Mouse (Mus musculus) skeletal muscle tissue, adult 2 months (tissue): Measurements from ENCODE around the gene Rabgap1l.
"Not testable (repeated sequence)": the region's sequence is repeated elsewhere in the genome, so short reads cannot be mapped to it uniquely, and the experiment has no call there.

Experiments used
- DNase-seq: peaks from one replicate; pipeline ENCODE4 v3.0.0-alpha.2; 2012; ENCODE audit warnings: low read depth, low spot score

Rabgap1l gene

DNA sequence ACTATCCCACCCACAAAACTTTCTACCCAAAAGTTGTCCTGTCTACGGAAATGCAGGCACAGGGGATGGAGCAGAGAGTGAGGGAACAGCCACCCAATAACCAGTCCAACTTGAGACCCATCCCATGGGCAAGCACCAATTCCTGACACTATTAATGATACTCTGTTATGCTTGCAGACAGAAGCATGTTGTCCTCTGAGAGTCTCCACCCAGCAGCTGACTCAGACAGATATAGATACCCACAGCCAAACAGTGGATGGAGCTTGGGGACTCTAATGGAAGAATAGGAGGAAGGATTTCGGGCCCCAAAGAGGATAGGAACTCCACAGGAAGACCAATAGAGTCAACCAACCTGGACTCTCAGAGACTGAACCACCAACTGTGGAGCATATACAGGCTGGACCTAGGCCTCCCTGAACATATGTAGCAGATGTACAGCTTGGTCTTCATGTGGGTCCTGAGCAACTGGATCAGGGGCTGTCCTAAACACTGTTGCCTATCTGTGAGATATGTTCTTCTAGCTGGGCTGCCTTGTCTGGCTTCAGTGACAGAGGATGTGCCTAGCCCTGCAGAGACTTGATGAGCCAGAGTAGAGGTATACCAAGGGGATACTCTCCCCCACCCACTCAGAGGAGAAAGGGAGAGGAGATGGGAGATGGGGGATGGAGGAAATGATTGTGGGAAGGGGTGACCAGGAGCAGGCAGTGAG is 510.7 kb downstream of the Rabgap1l start:
- not testable (repeated sequence) for DNase-seq

GRCm38 (mm10) chr1:160281337-160282084 is 511.5 kb downstream of the Rabgap1l start:
- no peak for DNase-seq

GRCm38 (mm10) chr1:160280603-160281002 is 512.4 kb downstream of the Rabgap1l start:
- peak; percentile 67 for DNase-seq

- no peak for DNase-seq
Measured at GRCm38 (mm10) chr1:160277940-160278682, 514.9 kb downstream of the Rabgap1l start.

DNA sequence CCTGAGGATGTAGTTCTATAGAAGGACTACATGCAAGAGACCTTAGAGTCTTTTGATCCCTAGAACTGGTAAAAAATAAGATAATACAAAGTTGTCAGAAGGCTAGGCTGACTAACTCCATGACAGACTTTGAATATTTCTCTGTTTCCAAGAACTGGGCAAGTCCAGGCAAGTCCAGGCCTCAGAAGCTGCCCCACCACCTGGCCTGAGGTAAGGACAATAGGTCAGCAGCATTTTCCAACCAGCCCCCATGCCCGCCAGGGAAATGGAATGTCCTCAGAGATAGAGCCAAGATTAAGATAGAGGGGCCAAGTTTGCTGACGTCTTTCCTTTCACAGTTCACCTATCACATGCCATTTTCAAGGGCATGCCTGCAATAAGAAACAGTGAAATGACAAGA is 517.8 kb downstream of the Rabgap1l start:
- no peak for DNase-seq

DNA sequence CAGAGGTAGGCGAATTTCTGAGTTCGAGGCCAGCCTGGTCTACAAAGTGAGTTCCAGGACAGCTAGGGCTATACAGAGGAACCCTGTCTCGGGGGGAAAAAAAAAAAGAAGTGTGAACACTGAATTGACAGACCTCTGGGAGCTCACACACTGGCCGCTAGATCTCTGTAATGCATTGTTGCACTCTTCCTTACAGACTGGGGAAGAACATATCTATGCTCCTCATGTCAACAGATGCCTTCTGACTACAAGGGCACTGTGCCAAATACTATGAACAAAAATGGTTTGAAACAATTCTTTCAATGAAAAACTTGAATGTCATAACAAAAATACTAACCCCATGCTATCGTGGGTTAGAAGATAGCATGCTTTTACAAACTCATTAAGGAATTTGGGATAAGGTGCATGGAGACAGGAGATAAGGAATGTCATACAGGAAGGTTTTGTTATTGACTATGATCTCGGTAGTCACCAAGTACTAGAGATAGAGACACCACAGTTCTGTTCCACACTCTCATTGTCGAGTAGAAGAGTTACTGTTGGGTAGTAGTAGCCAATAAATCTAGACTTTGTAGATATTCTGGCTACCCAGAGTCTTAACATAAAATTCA is 519.8 kb downstream of the Rabgap1l start:
- DNase-seq = no peak

DNA sequence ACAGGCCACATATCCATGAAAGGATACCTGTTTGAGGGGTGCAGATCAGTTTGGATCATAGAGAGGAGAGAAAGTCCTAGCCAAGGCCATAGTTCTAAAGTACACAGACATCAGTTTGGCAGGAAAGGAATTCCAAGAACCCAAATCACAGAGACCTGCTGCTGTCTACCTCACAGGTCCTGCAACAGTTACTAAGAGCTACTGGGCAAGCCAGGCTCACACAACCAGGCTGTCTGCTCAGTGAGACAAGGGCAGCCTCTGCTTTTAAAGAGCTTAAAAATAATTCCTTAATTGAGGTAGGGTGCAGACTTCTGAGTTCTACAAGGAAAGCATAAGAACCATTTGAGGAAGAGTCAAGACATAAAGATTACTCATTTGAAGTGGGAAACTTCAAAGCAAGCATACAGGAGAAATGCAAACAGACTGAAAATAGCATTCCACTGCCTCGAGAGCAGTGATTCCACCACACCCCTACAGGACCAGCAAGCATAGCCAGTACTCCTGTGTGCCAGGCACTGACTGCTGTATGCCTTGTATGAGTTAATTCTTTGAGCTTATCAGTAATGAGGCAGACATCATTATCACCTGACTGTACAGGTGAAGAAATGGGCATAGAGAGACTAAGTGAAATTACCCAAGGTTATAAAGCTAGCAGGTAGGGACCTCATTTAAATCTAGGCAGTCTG is 521.6 kb downstream of the Rabgap1l start:
- no peak for DNase-seq

DNA sequence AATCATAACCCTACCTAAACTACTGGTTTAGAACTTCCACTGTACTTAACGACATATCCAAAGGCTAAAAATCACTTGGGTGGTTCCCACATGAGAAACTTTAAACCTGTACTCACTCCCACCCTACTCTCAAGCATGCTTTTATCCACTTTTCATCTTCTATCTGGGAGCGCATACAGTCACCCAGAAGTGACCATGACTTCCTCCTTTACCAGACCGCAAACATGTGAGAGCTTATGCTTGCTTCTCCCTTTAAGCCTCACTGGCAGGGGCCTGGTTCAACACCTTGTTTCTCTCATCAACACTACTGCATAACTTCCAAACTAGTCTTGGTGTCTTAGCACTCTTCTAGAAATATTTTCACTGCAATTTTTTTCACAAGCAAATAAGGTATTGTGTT is 524.7 kb downstream of the Rabgap1l start:
- no peak for DNase-seq

DNA sequence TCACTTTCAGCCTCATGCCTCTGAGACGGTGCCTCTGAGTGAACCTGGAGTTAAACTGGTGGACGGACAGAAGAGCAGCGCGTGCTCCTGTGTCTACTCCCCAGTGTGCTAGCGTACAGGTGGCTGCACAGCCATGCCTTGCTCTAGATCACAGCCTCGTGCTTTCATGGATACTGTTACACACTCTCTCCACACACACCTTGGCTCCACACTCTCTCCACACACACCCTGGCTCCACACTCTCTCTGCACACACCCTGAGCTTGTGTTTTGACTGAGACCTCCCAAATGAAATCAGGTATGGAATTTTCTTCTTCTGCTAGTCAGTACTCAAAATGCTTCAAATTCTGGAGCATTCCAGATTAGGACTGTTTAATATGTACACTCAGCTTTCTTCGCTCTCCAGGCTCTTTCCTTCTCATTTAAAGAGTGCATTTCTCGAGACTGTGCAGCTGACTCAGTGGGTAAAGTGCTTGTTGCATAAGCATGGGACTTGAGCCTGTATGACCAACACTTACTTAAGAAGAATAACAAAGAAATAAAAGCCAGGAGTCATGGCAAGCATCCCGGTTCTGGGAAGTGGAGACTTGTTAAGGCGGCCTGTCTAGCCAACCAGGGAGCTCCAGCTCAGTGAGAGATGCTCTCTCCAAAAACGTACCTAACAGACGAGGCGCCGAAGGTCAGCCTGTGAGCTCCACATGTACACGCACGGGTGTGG is 529.2 kb downstream of the Rabgap1l start:
- peak; percentile 73 for DNase-seq

- DNase-seq = no peak
Measured at GRCm38 (mm10) chr1:160263053-160263452, 530.0 kb downstream of the Rabgap1l start.

DNA sequence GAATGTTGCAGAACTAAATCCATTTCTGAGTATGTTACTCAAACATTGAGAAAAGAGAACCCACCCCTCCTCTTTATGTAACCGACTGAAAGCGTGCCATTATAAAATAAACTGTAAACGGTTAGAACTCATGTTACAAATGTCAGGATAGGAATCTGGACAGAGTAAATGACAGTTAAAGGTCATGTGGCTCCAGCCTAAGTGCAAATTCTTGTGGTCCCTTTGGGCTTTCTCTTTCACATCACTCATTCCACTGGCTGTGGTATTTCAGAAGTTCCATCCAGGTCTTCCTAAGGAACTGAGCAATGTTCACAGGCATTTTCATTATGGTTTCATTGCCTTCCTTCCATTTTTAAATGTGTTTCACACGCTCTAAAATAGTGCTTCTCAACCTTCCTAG is 530.6 kb downstream of the Rabgap1l start:
- no peak for DNase-seq

DNA sequence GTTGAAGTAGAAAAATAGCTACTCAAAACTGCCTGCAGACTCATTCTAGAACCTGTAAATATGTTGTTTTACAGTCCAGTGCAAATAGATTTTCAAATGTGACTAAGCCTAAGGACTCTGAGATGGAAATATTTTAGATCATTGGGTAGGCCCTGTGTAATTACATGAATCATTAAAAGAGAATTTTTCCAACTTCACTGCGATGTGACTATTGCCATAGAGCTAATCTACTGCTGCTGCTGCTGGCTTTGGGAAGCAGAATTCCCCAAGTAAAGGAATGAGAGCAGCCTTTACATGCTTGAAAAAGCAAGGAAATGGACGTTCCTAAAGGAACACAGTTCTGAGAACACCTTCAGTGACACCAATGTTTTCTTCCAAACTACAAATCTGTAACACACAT is 531.2 kb downstream of the Rabgap1l start:
- no peak for DNase-seq

- DNase-seq = no peak
Measured at GRCm38 (mm10) chr1:160260605-160261004, 532.4 kb downstream of the Rabgap1l start.

DNA sequence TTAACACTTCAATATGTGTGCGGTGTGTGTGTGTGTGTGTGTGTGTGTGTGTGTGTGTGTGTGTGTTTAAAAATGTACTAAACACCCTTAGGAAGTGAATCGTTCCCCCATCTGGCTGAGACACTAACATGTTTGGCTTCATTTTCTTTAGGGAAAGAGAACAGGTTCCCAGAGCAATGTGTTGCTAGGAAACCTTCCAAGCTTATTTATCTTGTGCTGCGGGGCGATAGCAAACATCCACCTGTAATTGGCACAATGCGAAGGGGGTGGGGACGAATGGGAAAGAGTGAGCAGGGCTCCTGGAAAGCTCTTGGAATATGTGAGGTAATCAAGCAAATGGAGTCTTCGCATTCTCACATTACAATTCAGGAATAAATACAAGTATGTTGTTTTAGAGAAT is 533.1 kb downstream of the Rabgap1l start:
- DNase-seq = no peak

- DNase-seq = no peak
Measured at GRCm38 (mm10) chr1:160253108-160253507, 539.9 kb downstream of the Rabgap1l start.

DNA sequence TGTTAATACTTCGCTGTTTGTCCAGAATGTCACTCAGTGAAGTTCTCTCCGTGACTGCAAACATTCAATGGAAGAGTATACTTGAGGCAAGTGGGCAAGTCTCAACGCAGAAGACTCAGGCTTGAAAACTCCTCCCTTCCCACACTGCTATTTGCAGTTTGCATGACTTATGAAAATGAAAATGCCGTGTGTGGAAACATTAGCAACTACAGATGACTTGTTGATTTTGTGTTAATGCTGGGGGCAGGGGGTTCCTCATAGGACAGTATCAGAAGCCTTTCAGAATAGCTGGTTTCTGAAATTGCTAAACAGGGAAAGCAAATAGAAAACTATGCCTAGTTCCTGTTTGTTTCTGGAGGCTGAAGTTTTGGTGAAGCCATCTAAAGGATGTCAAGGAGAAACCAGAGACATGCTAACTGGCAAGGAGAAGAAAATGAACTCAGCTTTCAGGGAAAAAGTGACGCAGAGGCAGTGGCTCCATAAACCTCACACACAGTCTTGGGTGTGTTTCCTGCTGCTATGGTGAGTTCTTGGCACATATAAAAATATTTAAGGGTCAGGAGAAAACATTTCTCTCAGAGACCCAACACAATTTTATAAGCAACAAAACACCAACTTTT is 541.5 kb downstream of the Rabgap1l start:
- DNase-seq = peak; percentile 40

DNA sequence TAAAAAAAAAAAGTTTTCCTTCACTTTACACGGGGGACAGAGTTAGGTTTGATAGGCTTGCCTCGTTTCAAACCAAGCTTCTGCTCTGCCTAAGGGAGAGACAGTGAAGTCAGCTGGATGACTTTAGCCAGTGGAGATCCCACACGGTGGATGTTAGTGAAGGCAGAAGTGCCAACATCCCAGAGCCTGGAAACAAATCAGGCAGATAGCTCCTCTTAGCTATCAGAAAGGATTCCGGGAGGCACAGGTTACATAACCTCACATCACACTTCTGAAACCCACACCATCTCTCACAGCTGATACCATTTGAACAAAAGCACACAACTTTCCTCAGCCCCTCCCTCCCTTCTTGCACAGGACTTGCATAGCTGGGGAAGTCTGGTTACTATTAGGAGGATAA is 542.2 kb downstream of the Rabgap1l start:
- DNase-seq = no peak

- DNase-seq = no peak
Measured at GRCm38 (mm10) chr1:160249786-160250185, 543.2 kb downstream of the Rabgap1l start.

DNA sequence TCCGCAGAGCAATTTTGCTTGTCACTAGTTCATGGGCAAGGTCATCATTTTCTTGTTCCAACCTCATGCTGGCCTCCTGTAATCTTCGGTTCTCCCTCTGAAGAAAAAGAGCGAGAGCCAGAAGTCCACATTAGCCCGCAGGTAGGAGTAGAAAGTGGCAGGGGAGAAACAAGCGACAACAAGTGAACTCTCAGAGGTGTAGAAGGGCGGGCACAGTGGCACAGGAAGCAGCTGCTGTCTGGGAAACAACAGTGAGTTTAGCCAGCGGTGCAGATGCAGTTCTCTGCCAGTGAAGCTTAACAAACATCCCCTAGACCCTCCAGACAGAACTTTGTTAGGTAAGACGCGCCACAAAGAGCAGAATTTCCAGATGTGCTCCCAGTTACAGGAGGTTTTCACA is 545.5 kb downstream of the Rabgap1l start:
- no peak for DNase-seq

DNA sequence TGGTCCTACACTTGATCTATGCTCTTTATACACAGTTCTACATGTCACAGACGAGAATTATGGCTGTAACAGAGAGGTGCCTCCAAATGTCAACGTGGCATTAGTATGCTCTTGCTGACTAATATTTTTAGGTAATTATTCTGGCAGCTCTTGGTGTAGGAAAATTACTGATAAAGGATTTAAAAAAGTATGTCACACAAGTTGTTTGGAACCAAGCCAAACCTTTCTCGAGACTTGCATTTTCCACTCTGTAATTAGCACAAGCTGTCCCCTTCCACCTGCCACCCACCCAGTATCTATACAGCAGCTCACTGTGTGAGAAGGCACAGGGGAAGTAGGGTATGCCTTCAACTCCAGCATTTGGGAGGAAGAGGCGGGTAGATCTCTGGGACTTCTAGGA is 546.2 kb downstream of the Rabgap1l start:
- no peak for DNase-seq
